Mouse (Mus musculus) gastrocnemius, postnatal 14 days (tissue): Measurements from ENCODE around the gene Zdhhc5. TPM values are rescaled to one million over a fixed set of nuclear protein-coding genes. Genes with fewer than 3 reads are reported as not detected.

Experiments used
- DNase-seq: peaks from one replicate; pipeline ENCODE4 v3.0.0; 2021; ENCODE audit warnings: mixed read lengths
- intact Hi-C: fragments of 180-260 bp; cut with DNase I; formaldehyde crosslinking; loops from one replicate; pipeline ENCODE4 v1.15.1; 2025; ENCODE audit warnings: low total_unique reads
- long read RNA-seq, 2 experiments: library from polyadenylated mRNA; stranded (forward); transcript quantifications; one replicate each; pipeline ENCODE4 v2.0.0; 2021
- total RNA-seq, 2 experiments: library from RNA; stranded (reverse); gene quantifications; 2 replicates each; pipeline ENCODE4 v1.2.3; 2021

Zdhhc5 gene
- 10 to 100 TPM; 41.3 to 45.1 TPM for total RNA-seq
- long read RNA-seq, experiment 1, full-length matches to known transcripts = 16 of 21 reads
- long read RNA-seq, experiment 1, partial matches to known transcripts = 2 of 21 reads
- long read RNA-seq, experiment 1, other reads (novel, unspliced or antisense) = 3 of 21 reads
- long read RNA-seq, experiment 2, full-length matches to known transcripts = 15 of 21 reads
- long read RNA-seq, experiment 2, partial matches to known transcripts = 5 of 21 reads
- long read RNA-seq, experiment 2, other reads (novel, unspliced or antisense) = 1 of 21 reads

DNA sequence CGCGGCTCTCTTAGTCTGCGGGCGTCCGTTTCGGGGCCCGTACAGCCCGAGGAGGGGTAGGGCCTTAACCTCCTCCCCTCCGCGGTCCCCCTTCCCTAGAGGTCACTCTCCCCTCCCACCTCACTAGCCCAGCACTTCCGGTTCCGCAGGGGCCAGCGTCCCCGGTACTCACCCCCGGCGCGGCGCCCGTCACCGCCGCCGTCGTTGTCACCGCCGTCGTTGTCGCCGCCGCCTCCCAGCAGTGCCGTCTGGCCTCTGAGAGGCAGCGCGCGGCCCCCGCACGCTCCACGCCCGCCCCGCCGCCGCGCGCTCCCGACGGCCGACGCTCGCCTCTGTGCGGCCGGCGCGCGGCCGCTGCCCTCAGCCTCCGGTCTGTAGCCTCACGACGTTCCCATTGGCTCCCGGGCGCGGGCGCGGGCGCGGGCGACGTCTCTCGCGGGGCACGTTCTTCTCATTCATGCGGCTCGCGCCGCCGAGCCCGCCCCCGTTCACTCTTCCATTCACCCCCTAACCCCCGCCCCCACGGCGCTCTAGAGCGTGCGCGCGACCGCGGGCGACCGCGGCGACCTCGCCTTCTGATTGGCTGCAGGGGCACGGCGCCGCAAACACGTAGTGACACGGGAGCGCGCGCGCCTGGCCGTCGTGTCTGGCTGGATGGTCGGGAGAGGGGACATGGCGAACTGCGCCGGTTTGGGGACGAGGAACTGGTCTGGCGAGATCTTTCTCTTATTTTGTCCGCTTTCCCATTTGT is at the start of gene Zdhhc5:
TSS of gene Zdhhc5 (minus strand) at position 370 of the 751 bp plus-strand sequence.
- DNase-seq = peak; percentile 99
- intact Hi-C loops = no loop called here

DNA sequence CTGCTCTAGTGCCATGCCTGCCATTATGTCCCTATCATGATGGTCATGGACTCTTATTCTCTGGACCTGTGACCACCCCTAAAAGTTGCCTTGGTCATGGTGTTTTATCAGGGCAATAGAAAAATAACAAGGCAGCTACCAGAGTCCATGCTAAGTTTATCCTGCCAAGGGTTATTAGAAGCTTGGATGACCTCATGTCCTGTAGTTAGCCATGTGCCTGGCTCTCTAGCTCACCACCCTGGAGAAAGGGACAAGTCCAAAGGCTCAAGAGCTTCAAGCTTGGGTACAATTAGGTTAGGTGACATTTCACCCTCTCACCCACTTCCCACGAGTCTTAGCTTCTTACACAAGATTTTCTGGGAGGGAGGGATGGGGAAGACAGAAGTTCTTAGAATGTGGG is 47.8 kb upstream of the Zdhhc5 start:
- intact Hi-C loops = no loop called here

DNA sequence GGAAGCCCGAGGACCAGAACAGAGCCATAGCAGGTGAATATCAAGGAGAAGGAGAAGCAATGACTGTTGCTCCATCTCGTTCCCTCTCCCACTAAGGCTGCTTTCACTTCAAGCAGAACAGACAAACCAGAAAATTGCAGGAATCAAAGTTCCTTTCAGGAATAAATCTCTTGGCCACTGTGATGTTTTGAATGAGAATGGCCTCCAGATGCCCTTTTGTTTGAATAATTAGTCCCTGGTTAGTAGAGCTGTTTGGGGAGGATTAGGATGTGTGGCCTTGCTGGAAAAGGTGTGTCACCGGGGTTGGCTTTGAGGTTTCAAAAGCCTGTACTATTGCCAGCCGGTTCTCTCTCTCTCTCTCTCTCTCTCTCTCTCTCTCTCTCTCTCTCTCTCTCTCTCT is 47.3 kb upstream of the Zdhhc5 start:
- no peak for DNase-seq
- intact Hi-C loops = no loop called here

More for the DNA sequence above, 47.8 kb upstream of the Zdhhc5 start:
- no peak for DNase-seq

DNA sequence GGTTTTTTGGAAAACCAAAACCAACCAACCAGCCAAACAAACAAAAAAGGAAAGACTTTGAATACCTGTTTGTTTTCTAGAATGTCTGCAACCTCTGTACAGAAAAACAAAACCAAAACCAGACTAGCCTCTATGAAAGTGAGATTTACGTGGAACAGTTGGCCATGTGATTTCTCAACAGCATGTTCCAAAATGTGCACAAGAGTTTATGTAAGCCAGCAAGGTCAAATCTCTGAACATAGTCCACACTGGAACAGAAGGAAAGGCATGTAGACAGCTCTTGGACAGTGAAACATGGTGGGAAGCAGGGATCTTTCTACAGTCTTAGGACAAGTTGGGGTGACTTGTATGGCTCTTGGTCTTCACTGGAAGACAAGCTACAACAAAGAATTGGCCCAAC is 46.9 kb upstream of the Zdhhc5 start:
- intact Hi-C loops = no loop called here
- DNase-seq = no peak

DNA sequence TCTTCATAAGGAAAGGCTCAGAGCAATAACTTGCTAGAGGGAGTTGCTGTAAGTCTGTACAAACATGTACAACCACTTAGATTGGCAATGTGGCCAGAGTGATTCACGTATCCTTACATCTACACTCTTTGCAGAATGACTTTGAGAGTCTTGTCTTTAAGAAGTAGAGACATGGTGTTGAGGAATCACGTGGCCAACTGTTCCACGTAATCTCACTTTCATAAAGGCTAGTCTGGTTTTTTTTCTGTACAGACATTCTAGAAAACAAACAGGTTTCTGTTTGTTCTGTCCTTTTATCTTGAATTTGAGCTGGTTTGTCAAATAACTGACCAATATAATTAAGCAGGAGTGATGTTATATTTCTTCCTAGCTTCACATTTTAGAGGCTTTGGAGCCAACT is 46.3 kb upstream of the Zdhhc5 start:
- DNase-seq = no peak
- intact Hi-C loops = no loop called here

DNA sequence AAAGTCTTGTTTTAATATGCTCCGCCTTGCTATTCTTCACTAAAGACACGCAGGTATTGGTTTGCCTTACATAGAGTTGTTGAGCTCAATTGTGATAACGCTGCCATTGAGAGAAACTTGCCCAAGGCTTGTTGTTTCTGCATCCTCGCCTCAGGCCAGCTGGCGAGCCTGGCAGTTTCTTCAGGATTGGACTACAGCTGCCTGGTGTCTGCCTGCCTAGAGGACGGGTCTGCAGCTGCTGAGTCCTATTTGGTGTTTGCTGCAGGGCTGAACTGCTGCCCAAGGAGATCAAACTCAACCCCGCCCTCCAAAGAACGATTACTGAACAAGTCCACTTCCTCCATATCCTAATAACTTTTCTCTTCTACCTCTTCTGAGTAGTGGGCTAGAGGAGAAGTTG is 45.8 kb upstream of the Zdhhc5 start:
- intact Hi-C loops = no loop called here
- no peak for DNase-seq

DNA sequence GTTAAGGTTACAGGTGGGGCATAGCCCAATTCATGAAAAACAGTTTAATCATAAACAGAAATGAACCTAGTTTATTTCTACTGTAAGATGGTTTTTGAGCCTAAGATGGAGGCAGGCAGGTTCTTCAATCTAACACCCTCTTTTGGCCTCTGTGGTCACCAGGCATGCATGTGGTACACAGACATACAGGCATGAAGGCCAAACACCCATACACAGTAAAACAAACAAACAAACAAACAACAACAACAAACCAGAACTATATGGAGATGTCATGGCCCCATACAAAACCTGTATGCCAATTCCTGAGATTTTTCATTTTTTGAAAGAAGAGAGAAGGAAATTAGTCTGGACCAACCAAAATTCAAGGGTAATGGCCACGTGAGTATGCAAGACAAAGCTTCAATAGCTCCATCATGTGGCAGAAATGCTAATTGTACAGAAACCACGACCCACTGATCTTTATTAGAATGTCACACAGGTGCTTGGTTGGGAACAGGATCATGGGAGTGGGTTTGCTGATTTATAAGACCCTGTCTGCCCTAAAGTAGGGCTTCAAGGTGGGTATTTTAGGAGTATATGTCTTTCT is 43.7 kb upstream of the Zdhhc5 start:
- DNase-seq = no peak
- intact Hi-C loops = no loop called here

DNA sequence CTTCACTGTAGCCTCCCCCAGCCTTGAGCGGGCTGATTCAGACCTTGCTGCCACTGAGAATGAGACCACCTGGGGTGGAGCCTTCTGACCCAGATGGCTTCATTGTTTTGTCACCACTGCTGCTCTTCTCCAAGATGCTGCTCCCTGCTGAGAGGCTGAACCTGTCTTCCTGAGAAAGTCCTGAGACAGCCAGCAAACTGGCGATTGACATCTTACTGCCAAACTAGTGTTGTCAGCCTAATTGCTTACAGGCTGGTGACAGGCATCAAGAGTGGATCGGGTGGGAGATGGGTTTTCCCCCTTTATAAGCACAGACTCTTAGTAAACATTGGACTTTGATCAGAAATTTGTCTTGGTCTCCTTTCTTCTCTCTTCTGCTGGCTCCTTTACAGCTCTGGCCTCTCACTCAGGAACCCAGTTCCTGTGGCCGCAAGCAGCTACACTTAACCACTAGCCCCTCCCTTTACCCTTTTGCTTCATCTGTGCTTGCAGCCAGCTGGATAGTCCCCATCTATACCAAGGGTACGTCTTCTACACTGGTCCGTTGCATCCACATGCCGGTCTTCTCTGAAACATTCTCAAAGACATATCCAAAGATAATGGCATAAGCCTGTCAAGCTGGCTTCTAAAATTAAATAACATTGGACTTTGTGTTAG is 42.2 kb upstream of the Zdhhc5 start:
- DNase-seq = no peak
- intact Hi-C loops = no loop called here

DNA sequence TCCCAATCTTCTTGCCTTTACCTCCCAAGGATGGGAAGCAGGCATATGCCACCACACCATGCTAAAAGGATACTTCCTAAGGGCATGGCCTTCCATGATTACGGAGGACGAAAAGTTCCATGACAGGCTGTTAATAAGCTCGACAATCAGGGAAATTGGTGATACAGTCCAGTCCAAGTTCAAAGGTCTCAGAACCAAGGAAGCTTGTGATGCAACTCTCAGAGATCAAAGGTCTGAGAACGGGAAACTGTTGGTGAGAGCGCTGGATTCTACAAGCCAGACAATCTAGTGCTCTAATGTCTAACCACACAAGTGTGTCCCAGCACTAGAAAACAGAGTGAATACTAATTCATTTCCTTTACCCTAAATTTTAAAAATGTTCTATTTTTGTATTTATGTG is 41.3 kb upstream of the Zdhhc5 start:
- DNase-seq = no peak
- intact Hi-C loops = no loop called here

DNA sequence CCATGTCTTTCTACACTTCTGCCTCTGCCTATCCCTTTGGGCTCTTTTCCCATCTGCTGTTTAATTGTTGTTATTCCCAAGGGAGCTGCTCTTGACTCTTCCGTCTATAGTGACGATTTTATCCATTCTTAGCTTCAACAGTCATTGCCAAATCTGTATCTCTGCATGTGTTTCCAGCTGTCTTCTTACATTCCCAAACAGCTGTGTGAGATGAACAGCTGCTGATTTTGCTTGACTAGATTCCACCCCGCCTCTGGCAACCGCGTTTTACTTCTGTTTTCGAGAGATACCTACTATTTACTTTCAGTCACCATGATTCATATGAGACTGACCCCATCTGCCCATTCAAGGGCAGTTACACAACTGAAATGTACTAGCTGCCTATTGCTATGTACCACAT is 35.1 kb upstream of the Zdhhc5 start:
- intact Hi-C loops = no loop called here
- no peak for DNase-seq

DNA sequence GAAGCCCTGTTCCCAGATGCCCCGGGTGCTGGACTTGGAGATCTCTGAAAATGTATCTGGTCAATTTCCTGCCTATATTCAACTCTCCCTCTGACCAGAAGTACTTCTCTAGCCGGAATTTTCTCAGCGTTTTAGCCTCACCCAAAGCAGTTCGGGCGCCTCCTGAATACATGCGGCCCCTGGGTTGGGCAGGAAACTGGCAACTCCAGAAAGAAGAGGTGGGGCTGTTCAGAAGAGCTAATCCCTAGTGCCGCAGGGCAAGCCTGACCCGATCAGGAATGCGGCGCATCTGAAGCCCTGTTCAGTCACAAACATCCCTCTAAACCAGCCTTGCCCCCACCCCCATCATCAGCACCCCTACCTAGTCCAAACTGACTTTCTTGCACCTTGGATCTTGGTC is 29.1 kb upstream of the Zdhhc5 start:
- intact Hi-C loops = loop anchor here (5.0 kb wide), 1 partner anchor 53 kb away; the partner anchor contains the start of gene Ube2l6
- no peak for DNase-seq

DNA sequence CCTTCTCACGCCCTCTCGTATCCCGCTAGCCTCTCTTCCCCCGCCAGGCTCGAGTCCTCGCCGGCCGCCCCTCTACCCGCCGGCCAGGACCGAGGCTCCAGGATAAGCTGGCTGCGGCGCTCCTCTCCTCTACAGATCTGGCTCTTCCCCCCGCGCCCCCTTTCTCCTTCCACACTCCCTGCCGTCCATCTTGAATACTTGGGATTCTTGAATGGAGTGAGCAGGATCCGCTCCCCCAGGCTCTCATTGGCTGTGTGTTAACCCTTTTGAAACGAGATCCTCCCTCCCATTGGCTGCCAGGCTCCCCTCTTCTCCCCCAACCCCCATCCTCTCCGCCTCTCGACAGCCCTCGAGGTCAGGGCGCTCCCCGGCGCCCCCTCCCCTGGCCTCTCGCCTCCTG is 28.6 kb upstream of the Zdhhc5 start, which contains the start of gene Gm19426:
TSS of gene Gm19426 (minus strand) at position 95 of the 400 bp plus-strand sequence.
- intact Hi-C loops = loop anchor here (5.0 kb wide), 1 partner anchor 54 kb away; the partner anchor contains the start of gene Ube2l6
- DNase-seq = peak; percentile 74

DNA sequence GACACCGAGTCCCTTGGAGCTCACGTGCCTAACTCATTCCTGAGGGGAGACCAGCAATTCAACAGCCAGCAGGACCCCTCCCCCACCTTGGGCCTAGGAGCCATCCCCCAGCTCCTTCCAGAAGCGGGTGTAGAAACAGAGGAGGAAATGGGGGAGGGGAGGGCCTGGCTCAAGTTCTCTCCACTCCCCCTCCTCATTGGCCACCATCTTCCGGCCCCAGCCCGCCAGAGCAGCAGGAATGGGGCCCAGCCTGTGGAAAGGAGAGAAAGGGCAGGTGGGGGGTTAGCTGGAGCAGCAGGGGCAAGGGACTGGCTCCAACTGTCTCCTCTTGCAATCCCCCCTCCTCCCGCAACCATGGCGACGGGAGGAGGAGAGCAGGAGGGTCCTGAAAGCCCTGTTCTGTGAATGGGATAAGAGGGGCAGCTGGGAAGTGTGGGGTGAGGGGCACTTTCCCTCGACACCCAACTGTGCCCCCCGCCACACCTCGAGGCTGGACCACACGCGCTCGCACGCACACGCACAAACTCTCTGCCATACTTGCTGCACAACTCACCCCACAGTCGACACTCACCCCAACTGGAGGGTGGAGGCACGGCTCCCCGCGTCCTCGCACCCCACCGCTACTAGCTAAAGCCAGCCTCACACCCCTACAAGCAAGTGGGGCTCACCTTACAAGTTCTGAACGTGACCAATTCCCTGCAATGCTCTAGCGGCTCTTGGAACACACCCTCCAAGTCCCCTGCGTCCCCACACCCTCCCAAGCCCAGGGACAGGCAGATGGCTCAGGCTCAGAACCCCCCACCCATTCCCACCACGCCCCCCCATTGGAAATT is 27.7 kb upstream of the Zdhhc5 start:
- intact Hi-C loops = loop anchor here (5.0 kb wide), 1 partner anchor 55 kb away; the partner anchor contains the start of gene Ube2l6
- no peak for DNase-seq

DNA sequence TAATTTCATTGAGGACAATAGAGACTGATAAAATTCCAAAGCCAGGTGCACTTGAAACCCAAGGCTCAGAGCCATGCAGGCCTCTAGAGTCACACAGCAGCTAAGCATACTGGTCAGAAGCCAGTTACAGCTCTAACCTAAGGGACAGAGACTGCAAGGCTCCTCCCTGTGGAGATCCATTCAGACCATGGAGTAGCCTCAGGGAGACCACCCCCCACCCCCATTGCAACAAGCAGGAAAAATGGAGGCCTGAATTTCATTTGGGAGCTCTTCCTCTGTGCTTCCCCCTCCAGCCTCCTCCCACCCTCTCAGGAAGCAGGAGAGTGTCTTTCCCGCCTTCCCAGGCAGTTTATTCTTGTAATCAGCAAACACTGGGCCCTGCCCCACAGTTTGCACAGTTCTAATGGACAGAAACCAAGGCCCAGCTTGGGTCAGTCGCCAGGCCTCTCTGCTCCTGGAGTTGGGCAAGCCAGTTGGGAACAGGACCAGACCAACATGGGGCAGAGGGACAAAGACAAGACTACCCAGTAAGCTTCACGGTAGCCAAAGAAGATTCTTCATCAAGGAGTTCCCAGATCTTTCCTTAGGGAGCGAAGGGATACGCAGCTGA is 27.0 kb upstream of the Zdhhc5 start:
- no peak for DNase-seq
- intact Hi-C loops = loop anchor here (5.0 kb wide), 1 partner anchor 55 kb away; the partner anchor contains the start of gene Ube2l6

DNA sequence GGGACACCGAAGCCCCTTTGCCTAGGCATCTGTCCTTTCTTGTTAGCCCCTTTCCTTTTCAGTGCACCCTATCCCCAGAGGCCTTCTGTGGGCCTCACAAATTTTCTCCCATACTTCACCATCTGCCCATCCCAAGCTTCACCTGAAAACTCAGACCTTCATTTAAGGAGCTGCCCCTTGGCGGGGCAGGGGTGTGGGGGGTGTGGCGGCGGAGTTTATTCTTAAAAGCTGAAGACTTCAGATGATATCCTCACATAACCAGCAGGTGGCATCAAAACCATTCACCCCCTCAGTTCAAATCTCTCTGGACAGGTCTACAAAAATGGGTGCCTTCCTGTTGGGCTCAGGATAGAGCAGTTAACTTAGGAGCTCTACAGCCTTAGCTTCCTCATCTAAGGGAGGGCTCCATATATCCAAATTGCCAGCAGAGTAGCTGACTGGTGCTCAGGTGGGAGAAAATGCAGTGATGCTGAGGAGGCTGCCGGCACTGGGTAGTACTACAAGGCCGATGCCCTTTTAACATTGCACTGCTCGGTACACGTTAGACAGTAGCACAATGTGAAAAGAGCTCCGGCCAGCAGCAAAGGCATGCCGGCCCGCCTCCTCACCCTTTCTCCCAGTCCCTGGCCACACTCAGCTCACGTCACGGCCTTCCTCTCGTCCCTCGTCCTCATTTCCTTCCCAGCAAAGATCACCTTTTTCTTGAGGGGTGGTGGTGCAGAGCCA is 25.8 kb upstream of the Zdhhc5 start:
- no peak for DNase-seq
- intact Hi-C loops = loop anchor here (5.0 kb wide), 1 partner anchor 57 kb away; the partner anchor contains the start of gene Ube2l6

DNA sequence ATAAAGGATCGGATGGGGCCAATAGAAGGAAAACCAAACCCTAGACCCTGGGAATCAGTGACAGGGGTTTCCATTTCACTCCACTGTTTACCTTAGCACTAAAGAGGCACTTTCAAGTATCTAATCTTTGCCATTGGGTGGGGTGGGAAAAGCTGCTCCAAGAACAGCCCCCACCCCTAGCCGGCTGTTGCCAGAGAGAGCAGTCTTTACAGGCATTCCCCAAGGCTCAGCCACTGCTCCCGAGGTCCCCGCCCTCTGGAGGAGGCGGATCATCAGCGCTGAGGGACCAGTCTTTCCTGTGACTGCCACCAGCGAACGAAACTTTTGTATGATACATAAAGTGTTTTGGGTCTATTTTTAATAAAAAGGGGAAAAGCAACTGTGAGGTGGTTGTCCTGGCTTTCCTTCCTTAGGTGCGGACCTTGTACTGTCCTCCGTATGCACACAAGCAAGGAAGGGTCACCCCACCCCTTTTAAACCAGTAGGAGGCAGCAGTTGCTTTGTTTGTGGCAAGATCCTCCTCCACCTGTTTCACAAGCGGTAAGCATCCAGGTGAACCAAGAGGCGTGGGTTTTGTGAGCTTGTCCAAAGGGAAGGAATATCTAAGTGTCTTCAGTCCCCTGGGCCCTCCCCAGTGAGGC is 23.4 kb upstream of the Zdhhc5 start:
- intact Hi-C loops = no loop called here
- DNase-seq = no peak

DNA sequence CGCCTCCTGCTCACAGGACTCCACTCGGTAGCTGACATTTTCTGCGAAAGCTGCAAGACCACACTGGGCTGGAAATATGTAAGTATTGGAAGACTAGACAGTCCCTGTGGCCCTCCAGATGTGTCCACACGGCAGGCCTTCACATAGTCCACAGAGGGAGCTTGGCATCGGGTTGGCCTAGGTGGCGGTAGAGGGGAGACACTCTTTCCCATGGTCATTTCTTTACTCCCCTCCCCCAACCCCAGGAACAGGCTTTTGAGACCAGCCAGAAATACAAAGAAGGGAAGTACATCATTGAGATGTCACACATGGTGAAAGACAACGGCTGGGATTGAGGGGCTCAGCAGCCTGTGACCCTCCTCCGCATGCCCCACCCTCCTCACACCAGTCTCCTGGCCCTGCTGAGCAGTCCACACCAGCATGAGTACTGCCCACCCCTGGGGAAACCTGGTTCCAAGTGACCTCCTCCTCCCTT is 22.5 kb upstream of the Zdhhc5 start:
- intact Hi-C loops = no loop called here
- no peak for DNase-seq
